Mouse (Mus musculus) urinary bladder, postnatal 0 days (tissue): ENCODE data around the gene Dab2. TPM values are rescaled to one million over a fixed set of nuclear protein-coding genes. Genes with fewer than 3 reads are reported as not detected.

Source experiments
- polyA plus RNA-seq: library from polyadenylated mRNA; unstranded; fragments of >200 nt; fragmentation: Nextera tagmentation; extraction: Ambion mirVana; gene quantifications from 2 replicates; pipeline ENCODE4 v1.2.1, GENCODE M21; 2015

Dab2 gene
- polyA plus RNA-seq = 61.4 and 75.6 TPM in 2 replicates

GRCm38 (mm10) chr15:6299554-6299953 lies at the start of gene Dab2:
Dab2 (plus strand) TSS chr15:6299788.

GRCm38 (mm10) chr15:6445135-6445534 lies 145.5 kb downstream of the Dab2 start, which contains the start of gene C9:
C9 (plus strand) TSS chr15:6445327.

Other genes starting within 250 kb of the Dab2 start
- gene C9, start 145.5 kb downstream of the Dab2 start, polyA plus RNA-seq = not detected in 2 replicates
- gene Fyb, start 223.1 kb downstream of the Dab2 start, polyA plus RNA-seq = 12.3 and 12.9 TPM in 2 replicates